Mouse (Mus musculus) heart, embryonic 11.5 days (tissue): ENCODE data around the gene Wdr90. TPM values are rescaled to one million over a fixed set of nuclear protein-coding genes. Genes with fewer than 3 reads are reported as not detected.
A peak's percentile ranks its signal among the peaks of the same experiment; 100 is the strongest.

Source experiments
- ATAC-seq: fragments of 200-750 bp; cut with Nextera tagmentation; replicated peaks from 2 replicates; pipeline ENCODE4 v1.8.0; 2017; ENCODE audit warnings: moderate library complexity; ENCODE audit not compliant: insufficient number of reproducible peaks, low FRiP score, low TSS enrichment
- H3K27ac ChIP-seq: fragments of 300-500 bp; sonication (generic); 2 replicates; pipeline ENCODE4 v1.5.1; 2014; ENCODE audit warnings: mild to moderate bottlenecking, low read depth, low read length
- H3K27me3 ChIP-seq: fragments of 300-500 bp; sonication (generic); 2 replicates; pipeline ENCODE4 v1.6.1; 2014; ENCODE audit warnings: mild to moderate bottlenecking, low read length, mixed read lengths; ENCODE audit not compliant: control insufficient read depth, insufficient read depth
- H3K36me3 ChIP-seq: fragments of 300-500 bp; sonication (generic); 2 replicates; pipeline ENCODE4 v1.6.1; 2014; ENCODE audit warnings: mild to moderate bottlenecking, low read length, moderate library complexity, mixed read lengths; ENCODE audit not compliant: control insufficient read depth, insufficient read depth
- H3K4me1 ChIP-seq: fragments of 300-500 bp; sonication (generic); 2 replicates; pipeline ENCODE4 v1.6.1; 2014; ENCODE audit warnings: low read length; ENCODE audit not compliant: control insufficient read depth, insufficient read depth
- H3K4me2 ChIP-seq: fragments of 300-500 bp; sonication (generic); 2 replicates; pipeline ENCODE4 v1.6.1; 2014; ENCODE audit warnings: mild to moderate bottlenecking, moderate library complexity
- H3K4me3 ChIP-seq: fragments of 300-500 bp; sonication (generic); 2 replicates; pipeline ENCODE4 v1.5.1; 2014; ENCODE audit warnings: low read depth, low read length
- H3K9ac ChIP-seq: fragments of 300-500 bp; sonication (generic); 2 replicates; pipeline ENCODE4 v1.6.1; 2014; ENCODE audit warnings: mild to moderate bottlenecking, low read depth, low read length, moderate library complexity
- H3K9me3 ChIP-seq: fragments of 300-500 bp; sonication (generic); replicated peaks from 2 replicates; pipeline ENCODE4 v1.6.1; 2016; ENCODE audit warnings: low read length; ENCODE audit not compliant: control insufficient read depth
- WGBS: fragments of 180-500 bp; shearing (Covaris S2); extraction: QIAGEN DNeasy Blood & Tissue Kit; methylation state at CpG from one replicate; pipeline ENCODE4 v1.1.7; 2014; ENCODE audit not compliant: insufficient replicate concordance; 5-methylcytosine and 5-hydroxymethylcytosine counted together
- polyA plus RNA-seq: library from polyadenylated mRNA; unstranded; fragments of >200 nt; fragmentation: Nextera tagmentation; extraction: Ambion mirVana; gene quantifications from 2 replicates; pipeline ENCODE4 v1.2.1, GENCODE M21; 2014

Gene Wdr90
- polyA plus RNA-seq, 1 experiment from 2014 or later, result 12.3 TPM

GRCm38 (mm10) chr17:25838904-25839303 is 22.4 kb downstream of the Wdr90 start:
- ATAC-seq, result no peak

GRCm38 (mm10) chr17:25837533-25837932 is 23.8 kb downstream of the Wdr90 start:
- peaks cover 44% of the 10 kb centered on the region for H3K4me1 ChIP-seq
- H3K36me3 ChIP-seq, result peaks cover 37% of the 10 kb centered on the region
- no peaks in the 10 kb centered on the region for H3K9me3 ChIP-seq
- peak overlapping the region; percentile 69 for H3K27ac ChIP-seq
- WGBS, result 51% methylated on average over 3 of the region's 3 CpGs
- no peak overlapping the region for H3K4me3 ChIP-seq
- H3K27me3 ChIP-seq, result no peaks in the 10 kb centered on the region
- no peak for ATAC-seq
- H3K4me2 ChIP-seq, result peak overlapping the region; percentile 86
- H3K9ac ChIP-seq, result peak overlapping the region; percentile 22; the same call in 1 of the 2 replicates

More at GRCm38 (mm10) chr17:25838904-25839303, 22.4 kb downstream of the Wdr90 start:
- Histone ChIP-seq H3K27me3 (no peaks in the 10 kb centered on the region), H3K4me2 (no peak overlapping the region), H3K4me3 (no peak overlapping the region), H3K9ac (0 out of 2 replicates have a peak overlapping the region, but pooled peaks have one; percentile 2), H3K4me1 (peaks cover 51% of the 10 kb centered on the region), H3K9me3 (no peaks in the 10 kb centered on the region), H3K36me3 (peaks cover 37% of the 10 kb centered on the region), H3K27ac (no peak overlapping the region)
- 91% methylated on average over 4 of the region's 4 CpGs for WGBS

- H3K36me3 ChIP-seq, result peaks cover 33% of the 10 kb centered on the region
- no peaks in the 10 kb centered on the region for H3K9me3 ChIP-seq
- 0 out of 2 replicates have a peak, but pooled peaks have one; percentile 12 for ATAC-seq
- peak within 1 kb of the TSS; percentile 86 for H3K4me2 ChIP-seq
- H3K4me1 ChIP-seq, result peaks cover 45% of the 10 kb centered on the region
- peak within 1 kb of the TSS; percentile 73 for H3K9ac ChIP-seq
- peak within 1 kb of the TSS; percentile 69 for H3K27ac ChIP-seq
- H3K4me3 ChIP-seq, result peak within 1 kb of the TSS; percentile 44
- 3% methylated on average over 29 of the region's 29 CpGs for WGBS
- no peaks in the 10 kb centered on the region for H3K27me3 ChIP-seq
Measured at GRCm38 (mm10) chr17:25837076-25837410, 24.3 kb downstream of the Wdr90 start, which contains the start of gene Rhbdl1. Gene Rhbdl1, minus strand, starts transcription at chr17:25837295.

- Histone ChIP-seq H3K36me3 (peaks cover 29% of the 10 kb centered on the region), H3K4me3 (peak overlapping the region; percentile 44), H3K4me1 (peaks cover 50% of the 10 kb centered on the region), H3K9ac (peak overlapping the region; percentile 73), H3K9me3 (no peaks in the 10 kb centered on the region), H3K4me2 (peak overlapping the region; percentile 86), H3K27ac (peak overlapping the region; percentile 69), H3K27me3 (no peaks in the 10 kb centered on the region)
- ATAC-seq, result no peak
- WGBS, result 23% methylated on average over 23 of the region's 23 CpGs
Measured at GRCm38 (mm10) chr17:25836397-25837075, 24.8 kb downstream of the Wdr90 start.

- no peak overlapping the region for H3K27ac ChIP-seq
- 88% methylated on average over 16 of the region's 16 CpGs for WGBS
- no peaks in the 10 kb centered on the region for H3K9me3 ChIP-seq
- H3K9ac ChIP-seq, result peak overlapping the region; percentile 73
- H3K36me3 ChIP-seq, result peaks cover 28% of the 10 kb centered on the region
- H3K4me2 ChIP-seq, result peak overlapping the region; percentile 86
- no peak overlapping the region for H3K4me3 ChIP-seq
- no peaks in the 10 kb centered on the region for H3K27me3 ChIP-seq
- peaks cover 56% of the 10 kb centered on the region for H3K4me1 ChIP-seq
- no peak for ATAC-seq
Measured at GRCm38 (mm10) chr17:25835816-25836215, 25.5 kb downstream of the Wdr90 start.

- no peak overlapping the region for H3K9ac ChIP-seq
Measured at GRCm38 (mm10) chr17:25835301-25835700, 26.0 kb downstream of the Wdr90 start.

GRCm38 (mm10) chr17:25834595-25835222 is 26.6 kb downstream of the Wdr90 start:
- Histone ChIP-seq H3K9ac (peak overlapping the region; percentile 92), H3K9me3 (no peaks in the 10 kb centered on the region), H3K36me3 (peaks cover 27% of the 10 kb centered on the region), H3K4me2 (peak overlapping the region; percentile 98), H3K4me1 (peaks cover 66% of the 10 kb centered on the region), H3K27me3 (no peaks in the 10 kb centered on the region), H3K27ac (peak overlapping the region; percentile 99; the same call in 1 of the 2 replicates), H3K4me3 (peak overlapping the region; percentile 88)
- no peak for ATAC-seq
- WGBS, result 90% methylated on average over 12 of the region's 12 CpGs

More at GRCm38 (mm10) chr17:25835301-25835700, 26.0 kb downstream of the Wdr90 start:
- Histone ChIP-seq H3K4me1 (peaks cover 60% of the 10 kb centered on the region), H3K27ac (no peak overlapping the region), H3K36me3 (peaks cover 28% of the 10 kb centered on the region), H3K27me3 (no peaks in the 10 kb centered on the region), H3K4me2 (peak overlapping the region; percentile 98), H3K9me3 (no peaks in the 10 kb centered on the region), H3K4me3 (peak overlapping the region; percentile 88; the same call in 1 of the 2 replicates)
- WGBS, result 92% methylated on average over 7 of the region's 7 CpGs
- ATAC-seq, result no peak

GRCm38 (mm10) chr17:25833961-25834594 is 27.2 kb downstream of the Wdr90 start:
- Histone ChIP-seq H3K27ac (peak overlapping the region; percentile 99), H3K27me3 (no peaks in the 10 kb centered on the region), H3K4me3 (peak overlapping the region; percentile 88), H3K4me1 (peaks cover 69% of the 10 kb centered on the region), H3K36me3 (peaks cover 22% of the 10 kb centered on the region), H3K9me3 (no peaks in the 10 kb centered on the region), H3K9ac (peak overlapping the region; percentile 92), H3K4me2 (peak overlapping the region; percentile 98)
- 39% methylated on average over 6 of the region's 6 CpGs for WGBS
- no peak for ATAC-seq
